Mouse (Mus musculus): ENCODE data around the gene Lpin2.
A peak's percentile ranks its signal among the peaks of the same experiment; 100 is the strongest.

The Lpin2 gene

DNA sequence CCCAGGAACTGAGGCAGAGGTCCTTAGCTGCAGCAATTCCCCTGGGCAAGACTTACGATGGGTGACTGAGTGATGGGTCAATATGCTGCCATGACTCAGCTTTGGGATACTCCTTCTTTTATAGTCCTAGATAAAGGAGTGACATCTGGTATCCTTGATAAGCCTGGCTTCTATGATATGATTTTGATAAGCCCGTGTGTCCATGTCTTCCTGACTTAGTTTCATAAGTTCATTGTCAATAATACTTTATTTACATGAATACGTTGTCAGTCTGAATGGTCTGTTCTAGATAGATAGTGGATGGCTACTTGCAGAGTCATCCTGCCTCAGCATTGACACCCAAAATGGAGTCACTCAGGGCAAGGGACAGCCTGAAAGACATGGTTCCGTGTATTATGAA, 11.2 kb upstream of the Lpin2 start:
- no peak for DNase-seq (ENCODE audit: low spot score in 2 of 2)

DNA sequence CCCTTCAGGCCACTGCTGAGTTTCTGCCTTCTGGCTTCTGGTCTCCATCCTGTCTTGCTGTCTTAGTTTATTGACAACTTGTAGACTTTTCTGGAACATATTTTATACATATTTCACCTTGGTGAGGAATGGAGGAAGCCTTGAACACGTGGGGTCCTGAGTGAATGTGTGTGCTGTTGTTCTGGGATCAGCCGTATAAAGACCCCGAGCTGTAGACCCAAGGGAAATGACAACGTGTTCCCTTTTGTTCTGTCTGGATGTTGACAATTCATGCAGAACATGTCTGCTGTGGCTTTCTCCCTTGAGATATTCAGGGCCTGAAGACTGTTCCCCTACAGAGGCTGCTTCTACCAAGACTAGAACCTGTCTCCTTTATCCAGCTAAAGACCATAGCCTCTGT, 5.0 kb upstream of the Lpin2 start:
- DNase-seq (ENCODE audit: low spot score in 2 of 2): no peak

GRCm38 (mm10) chr17:71177949-71178348, 4.4 kb upstream of the Lpin2 start:
- no peak for DNase-seq (ENCODE audit: low spot score in 2 of 2)

GRCm38 (mm10) chr17:71178530-71179181, 3.7 kb upstream of the Lpin2 start:
- DNase-seq (ENCODE audit: low spot score in 2 of 2): no peak

DNA sequence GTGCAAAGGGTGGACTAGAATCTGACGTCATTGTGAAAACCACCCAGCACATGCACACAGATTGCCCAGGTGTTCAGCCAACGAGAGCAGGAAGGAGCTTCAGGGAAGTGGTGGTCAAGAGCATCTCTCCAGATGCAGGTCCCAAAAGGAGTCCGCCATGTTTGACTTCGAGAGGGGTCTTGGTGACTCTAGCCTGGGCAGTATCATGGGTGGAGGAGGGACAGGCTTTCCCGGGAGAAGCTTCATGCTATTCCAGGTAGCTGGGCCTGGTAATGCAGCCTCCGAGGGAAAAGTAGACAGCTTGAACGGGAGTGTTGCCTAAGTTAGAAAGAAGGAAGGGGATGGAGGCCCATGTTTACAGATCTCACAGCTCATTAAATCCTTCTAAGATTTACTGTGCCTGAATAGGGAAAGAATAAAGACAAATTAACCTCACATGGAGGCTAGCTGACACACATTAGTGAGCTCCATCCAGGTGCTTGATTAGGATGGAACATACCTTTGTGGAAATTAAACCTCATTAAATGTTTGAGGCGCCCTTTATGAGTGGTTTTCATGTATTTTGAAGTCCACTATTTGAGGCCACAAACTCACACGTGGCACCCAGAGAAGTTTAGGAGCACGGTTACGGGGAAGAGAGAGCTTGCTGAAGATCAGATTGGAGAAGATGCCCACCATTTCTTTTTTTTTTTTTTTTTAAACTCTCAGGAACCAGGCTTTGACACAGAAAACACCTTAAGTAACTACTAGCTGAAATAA, 2.6 kb upstream of the Lpin2 start:
- DNase-seq (ENCODE audit: low spot score in 2 of 2): no peak

GRCm38 (mm10) chr17:71180601-71181000, 1.8 kb upstream of the Lpin2 start:
- no peak for DNase-seq (ENCODE audit: low spot score in 2 of 2)

GRCm38 (mm10) chr17:71182871-71183656, 704 bp downstream of the Lpin2 start:
- DNase-seq (ENCODE audit: low spot score in 2 of 2): peak; percentile 85 to 92

GRCm38 (mm10) chr17:71183657-71184261, 1.4 kb downstream of the Lpin2 start:
- peak in 1 of 2 experiments; percentile 17 for DNase-seq (ENCODE audit: low spot score in 2 of 2)

- DNase-seq (ENCODE audit: low spot score in 2 of 2): peak; percentile 36 to 50
Observed at GRCm38 (mm10) chr17:71184356-71185111, 2.2 kb downstream of the Lpin2 start.

DNA sequence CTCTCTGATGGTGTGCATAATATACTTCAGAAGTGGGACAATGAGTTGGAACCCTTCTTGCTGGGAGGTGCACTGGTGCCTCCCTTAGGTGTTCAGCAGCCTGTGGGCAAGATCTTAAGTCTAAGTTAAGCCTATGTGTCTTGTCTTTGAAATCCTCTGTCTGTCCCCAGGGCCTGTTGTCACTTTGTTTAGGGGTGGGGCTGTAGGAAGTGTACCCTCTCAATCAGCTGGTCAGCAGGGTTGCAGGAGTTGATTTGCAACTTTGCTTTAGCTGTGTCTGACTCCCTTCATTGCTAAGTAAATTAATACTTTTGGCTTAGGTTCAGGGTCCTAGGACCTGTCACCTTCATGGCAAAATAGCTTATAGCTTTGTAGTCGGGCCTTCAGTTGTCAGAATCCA, 3.0 kb downstream of the Lpin2 start:
- DNase-seq (ENCODE audit: low spot score in 2 of 2): no peak

DNA sequence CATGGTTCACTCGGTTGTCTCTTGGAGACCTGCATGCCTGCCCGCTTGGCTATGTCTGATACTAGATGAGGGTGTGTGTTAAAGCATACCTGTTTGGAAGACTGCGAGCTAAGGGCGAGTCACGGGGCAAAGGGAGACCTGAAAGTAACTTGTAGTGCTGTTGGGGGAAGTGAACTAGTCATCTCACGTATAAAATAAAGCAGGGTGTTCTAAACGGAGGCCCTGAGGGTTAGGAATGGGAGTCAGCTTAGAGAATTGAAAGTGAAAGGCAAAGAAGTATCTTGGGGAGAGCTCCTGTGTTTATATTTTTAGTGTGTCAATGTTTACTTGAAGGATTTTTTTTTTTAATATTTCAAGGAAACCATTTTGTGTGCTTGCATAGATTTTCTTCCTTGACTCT, 8.2 kb downstream of the Lpin2 start:
- no peak for DNase-seq (ENCODE audit: low spot score in 2 of 2)

- no peak for DNase-seq (ENCODE audit: low spot score in 2 of 2)
Observed at GRCm38 (mm10) chr17:71191063-71191462, 8.7 kb downstream of the Lpin2 start.

DNA sequence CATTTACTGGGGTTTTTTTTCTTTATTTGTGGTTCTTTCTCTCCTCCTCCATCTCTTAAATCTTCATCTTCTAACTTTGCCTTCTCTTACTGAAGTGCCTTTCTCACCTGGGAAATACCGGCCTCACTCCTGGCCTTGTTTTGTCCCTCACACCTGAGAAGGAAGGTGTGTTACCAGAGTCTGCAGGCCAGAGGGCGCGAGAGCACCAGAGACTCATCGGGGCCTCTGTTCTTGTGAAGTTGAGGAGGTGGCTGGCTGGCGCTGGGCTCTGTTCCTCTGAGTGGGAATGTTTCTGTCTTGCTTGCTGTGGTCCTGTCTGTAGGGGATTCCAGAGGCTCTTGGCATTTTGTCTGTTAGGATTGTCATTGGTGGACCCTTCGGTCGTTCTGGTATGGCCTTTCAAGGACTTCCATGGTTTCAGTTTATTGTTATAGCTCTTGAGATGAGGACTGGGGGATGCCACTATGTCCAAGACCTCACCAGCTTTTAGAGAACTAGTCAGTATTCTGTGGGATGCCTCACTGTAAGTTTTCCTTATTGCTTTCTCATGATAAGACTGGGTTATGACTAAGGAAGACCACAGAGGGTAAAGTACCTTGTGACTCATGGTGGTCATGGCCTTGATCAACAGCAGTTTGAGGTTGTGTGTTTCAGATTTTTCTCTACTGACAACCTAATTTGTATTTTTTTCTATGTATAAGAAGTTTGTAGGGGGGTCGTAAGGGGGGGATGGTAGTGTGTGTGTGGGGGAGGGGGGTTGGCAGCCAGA, 9.5 kb downstream of the Lpin2 start:
- DNase-seq (ENCODE audit: low spot score in 2 of 2): no peak

- DNase-seq (ENCODE audit: low spot score in 2 of 2): no peak
Observed at GRCm38 (mm10) chr17:71193019-71193418, 10.7 kb downstream of the Lpin2 start.

DNA sequence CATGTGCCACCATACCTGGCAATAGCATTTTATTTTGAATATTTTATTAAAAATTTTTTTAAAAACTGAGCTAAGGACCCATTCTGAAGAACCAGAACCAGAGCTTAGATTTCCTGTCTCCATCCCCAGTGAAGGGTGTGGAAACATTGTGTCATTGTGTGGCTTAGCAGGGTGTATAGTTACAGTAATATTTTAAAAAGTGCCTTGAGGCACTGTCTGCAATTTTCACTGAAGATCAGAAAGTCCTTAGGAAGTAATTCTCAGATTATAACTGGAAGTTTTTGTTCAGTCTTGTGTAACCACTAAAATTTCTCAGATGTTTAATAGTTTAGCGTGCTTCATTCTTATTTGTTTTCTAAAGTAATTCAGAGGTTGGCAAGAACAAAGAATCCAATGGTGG, 11.1 kb downstream of the Lpin2 start:
- no peak for DNase-seq (ENCODE audit: low spot score in 2 of 2)

- no peak for DNase-seq (ENCODE audit: low spot score in 2 of 2)
Observed at GRCm38 (mm10) chr17:71194906-71195632, 12.7 kb downstream of the Lpin2 start.

DNA sequence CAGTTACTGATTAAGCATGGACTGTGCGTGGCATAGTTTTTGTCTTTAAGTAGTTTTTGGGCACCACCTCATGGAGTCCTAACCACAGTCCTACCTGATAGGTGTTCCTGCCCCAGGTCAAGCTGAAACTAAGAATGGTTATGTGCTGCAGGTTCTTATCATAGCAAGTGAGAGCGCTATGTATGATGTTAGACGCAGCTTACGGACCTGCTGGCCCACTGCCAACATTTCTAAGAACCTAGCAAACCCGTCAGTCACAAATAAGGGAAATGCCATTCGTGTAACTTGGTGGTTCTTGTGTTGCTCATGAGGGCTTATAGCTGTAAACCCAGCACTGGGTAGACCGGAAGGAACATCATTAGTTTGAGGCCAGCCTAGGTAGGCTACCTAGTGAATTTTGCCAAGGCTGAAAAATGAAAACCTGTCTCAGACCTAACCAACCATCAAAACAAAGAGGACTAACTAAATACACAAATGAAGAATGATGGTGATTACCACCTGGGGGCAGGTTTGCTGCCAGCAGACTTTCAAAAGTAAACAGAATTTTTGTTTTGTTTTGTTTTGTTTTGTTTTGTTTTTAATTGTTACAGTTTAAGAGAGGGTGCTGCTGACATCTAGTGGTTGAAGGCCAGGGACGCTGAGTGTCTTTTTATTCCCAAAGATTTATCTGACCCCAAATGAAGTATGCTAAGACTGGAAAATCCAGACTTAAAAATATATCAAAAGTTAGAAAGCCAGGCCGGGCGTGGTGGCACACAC, 13.5 kb downstream of the Lpin2 start:
- DNase-seq (ENCODE audit: low spot score in 2 of 2): no peak

- no peak for DNase-seq (ENCODE audit: low spot score in 2 of 2)
Observed at GRCm38 (mm10) chr17:71196415-71196814, 14.1 kb downstream of the Lpin2 start.

- DNase-seq (ENCODE audit: low spot score in 2 of 2): no peak
Observed at GRCm38 (mm10) chr17:71199346-71199745, 17.0 kb downstream of the Lpin2 start.

All from thymus, postnatal 10 days (tissue).